Mouse (Mus musculus): ENCODE measurements around the gene Spint2.

The Spint2 gene

DNA sequence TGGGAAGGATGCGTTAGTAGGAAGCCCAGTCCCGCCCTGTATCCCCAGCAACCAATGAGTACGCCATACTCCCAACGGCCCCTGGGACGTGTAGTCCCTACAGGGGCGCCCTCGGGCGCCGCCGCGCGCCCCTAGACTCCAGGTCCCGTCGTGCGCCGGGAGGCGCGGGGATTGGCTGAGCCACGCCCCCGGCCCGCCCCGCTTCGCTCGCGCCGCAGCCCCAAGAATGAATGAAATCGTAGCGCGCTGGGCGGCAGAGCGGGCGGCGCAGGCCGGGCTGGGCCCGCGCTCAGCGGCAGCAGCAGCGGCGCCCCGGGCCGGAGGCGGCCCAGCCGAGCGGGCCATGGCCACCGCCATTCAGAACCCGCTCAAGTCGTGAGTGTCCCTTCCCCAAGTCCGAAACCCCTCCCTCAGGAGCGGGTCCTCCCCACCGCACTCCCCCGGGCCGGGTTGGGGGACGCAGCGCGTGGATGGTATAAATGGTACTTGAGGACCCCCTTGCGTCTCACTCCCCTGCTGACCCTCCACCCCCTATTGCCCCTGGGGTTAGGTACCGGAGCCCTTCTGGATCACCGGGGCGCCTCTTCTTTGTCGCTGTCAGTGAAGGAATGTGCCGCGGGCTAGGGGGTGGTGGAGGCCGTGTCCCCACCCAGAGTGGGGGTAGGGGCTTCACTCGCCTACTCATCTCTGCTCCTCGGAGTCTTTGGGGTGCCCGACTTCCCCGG, 22.2 kb upstream of the Spint2 start, which contains the start of gene Dpf1:
Dpf1 (plus strand) TSS at position 214 of the 725 bp plus-strand sequence.
- DNase-seq, result peak; percentile 86 to 88

- DNase-seq, result no peak
Measured at GRCm38 (mm10) chr7:29302641-29303040, 20.9 kb upstream of the Spint2 start.

DNA sequence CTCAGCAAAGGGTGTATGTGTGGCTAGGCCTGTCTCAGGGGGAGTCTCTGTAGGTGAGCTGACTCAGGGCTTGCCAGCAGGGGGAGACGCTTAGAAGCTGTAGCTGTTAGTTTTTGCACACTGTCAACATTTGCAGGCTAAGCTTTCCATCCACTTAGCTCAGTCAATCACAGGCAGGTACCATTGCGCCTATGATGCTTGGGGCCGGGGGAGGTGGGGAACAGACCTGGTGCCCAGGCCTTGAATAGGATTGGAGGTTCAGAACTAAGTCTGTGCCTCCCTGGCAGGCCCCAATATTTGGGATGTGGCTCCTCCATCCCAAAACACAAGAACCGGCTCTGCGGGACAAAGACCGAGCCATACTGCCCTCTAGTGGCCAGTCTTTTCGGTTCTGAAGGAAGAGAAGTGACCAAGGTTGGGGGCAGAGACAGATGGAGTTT, 19.4 kb upstream of the Spint2 start:
- DNase-seq, result peak; percentile 89 to 93

- DNase-seq, result peak; percentile 79 to 82
Measured at GRCm38 (mm10) chr7:29296998-29297397, 15.3 kb upstream of the Spint2 start.

GRCm38 (mm10) chr7:29295861-29296647, 14.3 kb upstream of the Spint2 start:
- DNase-seq, result no peak

DNA sequence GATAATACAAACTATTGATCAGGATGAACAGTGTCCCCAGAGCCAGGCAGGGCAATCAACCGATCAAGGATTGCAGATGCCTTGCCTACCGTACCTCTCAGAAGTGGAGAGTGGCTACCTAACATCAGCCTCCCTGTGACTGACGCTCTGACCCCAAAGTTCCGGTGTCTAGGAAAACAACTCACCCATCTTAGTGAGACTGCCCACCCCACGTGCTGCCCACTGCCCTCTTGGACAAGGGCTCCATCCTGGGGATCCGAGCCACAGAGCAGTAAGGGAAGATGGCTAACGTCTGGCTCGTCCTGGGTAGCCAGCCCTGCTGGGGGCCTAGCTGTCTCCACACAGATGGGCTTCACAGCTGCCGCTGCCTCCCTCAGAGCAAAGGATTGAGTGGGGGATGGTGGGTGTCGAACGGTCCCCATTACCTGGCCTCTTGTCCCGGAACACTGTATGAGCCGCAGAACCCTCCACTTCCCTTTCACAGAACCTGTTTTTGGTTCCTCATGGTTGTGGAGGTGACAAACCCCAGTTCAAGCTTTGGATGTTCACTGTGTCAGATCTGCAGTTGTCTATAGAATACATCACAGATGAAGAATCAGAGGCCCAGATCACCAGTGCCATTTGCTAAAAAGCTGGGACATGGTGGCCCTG, 12.5 kb upstream of the Spint2 start:
- no peak for DNase-seq

- DNase-seq, result no peak
Measured at GRCm38 (mm10) chr7:29293131-29294065, 11.7 kb upstream of the Spint2 start.

GRCm38 (mm10) chr7:29292458-29293098, 10.9 kb upstream of the Spint2 start:
- DNase-seq, result no peak

GRCm38 (mm10) chr7:29291616-29292457, 10.1 kb upstream of the Spint2 start:
- peak; percentile 77 to 80 for DNase-seq

DNA sequence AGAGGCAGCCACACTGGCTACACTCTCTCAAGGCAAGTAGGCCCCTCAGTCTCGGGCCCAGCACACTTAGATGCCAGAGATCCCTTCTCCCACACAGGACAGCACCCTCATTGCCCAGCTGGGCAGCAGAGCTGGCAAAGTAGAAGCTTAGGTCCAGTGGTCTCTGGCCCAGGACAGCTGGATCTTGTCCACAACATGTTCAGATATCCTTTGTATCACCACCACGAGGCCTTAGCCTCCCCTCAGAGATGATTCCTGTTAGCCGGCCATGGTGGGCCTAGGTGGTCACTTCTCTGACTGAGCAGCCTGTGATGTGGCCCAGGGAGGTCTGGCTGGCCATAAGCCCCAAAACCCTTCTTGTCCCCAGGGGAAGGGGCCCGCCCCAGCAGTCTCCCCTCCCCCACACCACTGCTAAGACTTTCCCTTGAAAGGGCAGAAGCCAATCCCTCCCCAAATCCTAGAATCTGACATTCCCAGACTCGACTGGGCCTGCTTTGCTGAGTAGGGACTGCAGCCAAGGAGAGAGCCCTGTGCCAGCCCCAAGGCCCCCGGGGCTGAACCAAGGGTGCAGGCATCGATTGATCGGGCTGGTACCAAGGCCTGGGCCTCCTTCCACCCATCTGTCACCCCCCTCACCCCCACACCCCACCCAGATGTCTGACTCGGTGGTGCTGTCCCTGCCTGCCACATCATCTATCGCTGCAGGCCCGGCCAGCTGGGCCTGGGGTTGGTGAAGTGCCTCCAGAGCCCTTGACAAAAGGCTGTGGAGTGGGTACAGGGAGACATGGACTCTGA, 9.2 kb upstream of the Spint2 start:
- peak; percentile 31 to 44 for DNase-seq

DNA sequence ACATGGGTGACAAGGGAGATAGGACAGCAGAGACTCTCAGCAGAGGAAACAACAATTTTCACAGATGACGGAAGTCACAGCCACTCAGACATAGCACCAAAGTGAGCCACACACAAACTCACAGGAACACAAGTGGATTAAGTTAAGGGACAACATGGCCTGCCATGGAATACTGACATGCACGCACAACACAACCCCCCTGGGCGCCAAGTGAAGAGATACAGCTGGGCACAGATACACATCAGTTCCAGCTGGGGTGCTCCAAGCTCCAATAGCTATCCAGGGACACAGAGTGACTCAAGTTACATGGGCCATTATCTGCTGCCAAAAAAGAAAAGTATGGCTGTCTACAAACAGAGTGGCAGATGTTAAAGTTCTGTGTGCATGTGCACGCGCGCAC, 8.1 kb upstream of the Spint2 start:
- no peak for DNase-seq

- peak; percentile 80 to 88 for DNase-seq
Measured at GRCm38 (mm10) chr7:29288942-29289638, 7.4 kb upstream of the Spint2 start, which contains the start of gene Ppp1r14a. Ppp1r14a (plus strand) TSS chr7:29289308.

- DNase-seq, result no peak
Measured at GRCm38 (mm10) chr7:29288079-29288478, 6.4 kb upstream of the Spint2 start.

DNA sequence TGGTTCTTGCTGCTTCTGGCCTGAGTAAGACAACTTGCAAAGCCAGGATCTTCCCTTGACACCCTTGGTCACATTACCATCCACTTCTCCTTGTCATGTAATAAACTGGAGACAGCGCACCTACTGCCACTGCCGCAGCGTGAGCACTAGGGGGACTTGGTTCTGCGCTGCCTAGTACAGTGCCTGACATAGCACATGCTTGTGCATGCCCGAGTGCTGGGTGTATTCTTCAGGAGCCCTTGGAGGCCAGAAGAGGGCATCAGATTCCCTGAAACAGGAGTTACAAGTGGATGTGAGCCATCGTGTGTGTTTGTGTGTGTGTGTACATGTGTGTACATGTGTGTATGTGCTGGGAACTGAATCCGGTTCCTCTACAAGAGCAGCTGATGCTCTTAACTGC, 5.8 kb upstream of the Spint2 start:
- DNase-seq, result no peak

DNA sequence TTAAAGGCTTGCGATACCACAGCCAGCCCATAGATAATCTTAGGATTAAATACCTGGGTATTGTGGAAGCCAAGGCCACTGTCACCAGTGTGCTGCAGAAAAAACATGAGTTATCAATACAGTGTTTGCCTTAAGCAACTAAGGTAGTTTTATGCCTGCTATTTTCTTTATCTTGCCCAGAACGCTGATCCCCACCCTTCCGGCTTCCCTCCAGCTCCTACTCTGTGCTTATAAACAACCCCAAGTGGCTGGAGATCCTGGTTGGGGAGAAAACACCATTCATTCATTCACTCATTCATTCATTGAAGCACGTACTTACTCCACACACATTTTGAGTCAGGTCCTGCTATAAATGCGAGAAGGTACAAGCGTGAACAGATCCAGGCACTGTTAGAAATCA, 2.8 kb upstream of the Spint2 start:
- no peak for DNase-seq

- DNase-seq, result no peak
Measured at GRCm38 (mm10) chr7:29283876-29284275, 2.2 kb upstream of the Spint2 start.

DNA sequence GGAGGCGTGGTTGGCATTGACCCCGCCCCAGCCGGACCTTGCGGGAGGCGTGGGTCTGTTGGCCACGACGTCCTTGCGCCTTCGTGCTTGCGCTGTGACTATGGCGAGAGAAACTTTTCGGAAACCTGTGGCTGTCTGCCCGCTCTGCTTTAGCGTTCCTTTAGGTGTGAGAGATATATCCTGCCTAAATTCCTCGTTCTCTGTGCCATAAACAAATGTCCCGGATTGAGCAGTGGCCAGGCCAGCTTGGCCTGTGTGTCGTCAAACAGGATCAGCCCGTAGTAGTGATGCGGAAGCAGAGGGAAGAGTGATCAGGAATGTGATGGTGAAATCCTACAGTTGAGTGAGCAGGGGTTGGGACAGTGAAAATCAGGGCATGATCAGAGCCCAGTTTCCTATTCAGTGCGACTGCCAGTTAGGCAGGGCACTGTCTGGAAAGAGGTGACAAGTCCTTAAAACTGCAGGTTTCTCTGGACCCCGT, 402 bp upstream of the Spint2 start:
- no peak for DNase-seq

GRCm38 (mm10) chr7:29280801-29281200, 911 bp downstream of the Spint2 start:
- DNase-seq, result peak in 1 of 2 experiments; percentile 29

- DNase-seq, result no peak
Measured at GRCm38 (mm10) chr7:29279924-29280323, 1.8 kb downstream of the Spint2 start.

All from cerebellum, postnatal 14 days (tissue).